Comparison of ENCODE assay signal across 13 mouse cellular contexts in the genomic region with DNA sequence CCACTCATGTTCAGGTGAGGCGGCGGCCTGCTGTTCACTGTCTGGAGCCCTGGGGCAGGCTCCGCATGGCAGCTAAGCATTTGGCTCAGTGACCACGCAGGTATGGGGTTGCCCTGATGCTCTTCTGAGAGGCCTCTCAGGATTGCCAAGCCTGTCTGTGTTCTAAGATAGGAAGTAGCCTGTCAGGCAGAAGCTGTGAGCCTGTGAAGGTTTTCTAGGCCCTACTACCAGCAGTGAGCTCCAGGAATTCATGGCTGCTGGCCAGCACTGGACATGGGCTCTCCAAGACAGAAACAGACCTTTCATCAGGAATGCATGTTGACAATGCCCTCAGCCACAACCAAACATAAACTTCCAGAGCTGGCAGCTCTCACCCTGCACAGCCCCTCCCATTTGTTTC. TPM values are rescaled to one million over a fixed set of nuclear protein-coding genes. Genes with fewer than 3 reads are reported as not detected.
DNase-seq lines count a peak whose midpoint lies in the region; ATAC-seq and TF ChIP-seq lines count a peak whose summit lies in the region.
"Had no signal": no experiment of that assay in that cellular context is flagged by ENCODE, and none has a peak within 500 bp of the region (broad histone marks: within the 10 kb centered on the region; RNA-seq: fewer than 3 reads in every experiment).

No protein-coding gene starts in this region.

- peak overlapping the region; percentile 74 for H3K27ac ChIP-seq in heart, embryonic 16.5 days (ENCODE audit: low read length)
- no peak overlapping the region for H3K27ac ChIP-seq in thymus, adult 2 months (ENCODE audit: control insufficient read depth, insufficient read depth, low read length)
- H3K27ac ChIP-seq: forebrain, embryonic 10.5 days; hindbrain, postnatal 0 days had no signal

- no peak for TF ChIP-seq CTCF in thymus, adult 2 months (IDR thresholded peaks at IDR 0.05; ENCODE audit: borderline replicate concordance, control insufficient read depth, extremely low read depth, insufficient read depth, low read length, poor library complexity)

- no peak for TF ChIP-seq POLR2A in thymus, adult 2 months (IDR thresholded peaks at IDR 0.05; ENCODE audit: control insufficient read depth, extremely low read depth, insufficient read depth, low read length, poor library complexity)

- H3K27me3 ChIP-seq in heart, embryonic 16.5 days (ENCODE audit: control insufficient read depth, insufficient read depth, low read length) = no peaks in the 10 kb centered on the region
- H3K27me3 ChIP-seq in thymus, adult 2 months (ENCODE audit: control insufficient read depth, insufficient read depth, low read length) = no peaks in the 10 kb centered on the region

- peak; percentile 76 for DNase-seq in kidney, adult 11 months
- no peak for DNase-seq in kidney, adult 9 months
- peak; percentile 29 for DNase-seq in brain, adult 2 months (ENCODE audit: low read depth, low spot score)
- DNase-seq in lung, postnatal 10 days = peak; percentile 76
- DNase-seq in left cerebral cortex, adult 8-10 months (ENCODE audit: low spot score in 2 of 2) = no peak
- DNase-seq in thymus, adult 2 months = no peak
- DNase-seq: embryo, embryonic 11 days; layer of hippocampus, adult 9-11 months; right cerebral cortex, adult 18-20 months; thymus, postnatal 25 days had no signal

- peaks cover 30% of the 10 kb centered on the region for H3K4me1 ChIP-seq in heart, embryonic 16.5 days (ENCODE audit: control insufficient read depth, insufficient read depth, low read length)
- no peaks in the 10 kb centered on the region for H3K4me1 ChIP-seq in thymus, adult 2 months (replicated peaks; ENCODE audit: control insufficient read depth, insufficient read depth, low read length)

- peak; percentile 86 for ATAC-seq in heart, embryonic 16.5 days (replicated peaks; ENCODE audit: extremely low read depth, insufficient read depth, low FRiP score)
- ATAC-seq: hindbrain, postnatal 0 days had no signal

- no peak overlapping the region for H3K9ac ChIP-seq in heart, embryonic 16.5 days (ENCODE audit: low read length)

- no peak overlapping the region for H3K4me2 ChIP-seq in heart, embryonic 16.5 days (ENCODE audit: low read depth, low read length)

- 43% methylated on average over 4 of the region's 4 CpGs for WGBS in heart, embryonic 16.5 days
- 92% methylated on average over 4 of the region's 4 CpGs for WGBS in thymus, adult 2 months

- peaks cover 30% of the 10 kb centered on the region for H3K36me3 ChIP-seq in heart, embryonic 16.5 days (ENCODE audit: control insufficient read depth, insufficient read depth)
- peaks cover 20% of the 10 kb centered on the region for H3K36me3 ChIP-seq in thymus, adult 2 months (ENCODE audit: control insufficient read depth, insufficient read depth, low read length)

- H3K4me3 ChIP-seq in heart, embryonic 16.5 days (ENCODE audit: low read length) = no peak overlapping the region
- no peak overlapping the region for H3K4me3 ChIP-seq in thymus, adult 2 months (ENCODE audit: control insufficient read depth, insufficient read depth, low read length)
- H3K4me3 ChIP-seq: forebrain, embryonic 10.5 days had no signal

- H3K9me3 ChIP-seq in heart, embryonic 16.5 days (replicated peaks; ENCODE audit: control insufficient read depth, low read length) = no peaks in the 10 kb centered on the region
- H3K9me3 ChIP-seq: forebrain, embryonic 10.5 days had no signal

RNA-seq across cellular contexts. Expression of a gene that starts 13.4 kb away (rescaled TPM):
- polyA plus RNA-seq in heart, embryonic 16.5 days (2015; fragmentation: Nextera tagmentation; extraction: Ambion mirVana) = 92.6 and 101 TPM in 2 replicates
- total RNA-seq in left cerebral cortex, adult 8-10 months (2022) = 10 to 100 TPM; 27.8 to 44.9 (median 35.4) TPM
- 33.0 and 47.7 TPM in 2 replicates for polyA plus RNA-seq in thymus, adult 2 months (2012; rRNA removed)

RNA-seq across cellular contexts. Expression of a gene that starts 13.6 kb away (rescaled TPM):
- polyA plus RNA-seq in heart, embryonic 16.5 days (2015; fragmentation: Nextera tagmentation; extraction: Ambion mirVana) = 16.3 and 16.9 TPM in 2 replicates
- 10 to 100 TPM; 15.7 to 17.7 (median 17.0) TPM for total RNA-seq in left cerebral cortex, adult 8-10 months (2022)
- 95.3 and 103 TPM in 2 replicates for polyA plus RNA-seq in thymus, adult 2 months (2012; rRNA removed)

RNA-seq across cellular contexts. Expression of a gene that starts 25.5 kb away (rescaled TPM):
- polyA plus RNA-seq in heart, embryonic 16.5 days (2015; fragmentation: Nextera tagmentation; extraction: Ambion mirVana) = 13.2 and 14.5 TPM in 2 replicates
- 10 to 100 TPM; 29.8 to 37.4 (median 32.2) TPM for total RNA-seq in left cerebral cortex, adult 8-10 months (2022)
- 10.8 and 12.4 TPM in 2 replicates for polyA plus RNA-seq in thymus, adult 2 months (2012; rRNA removed)

RNA-seq across cellular contexts. Expression of a gene that starts 39.0 kb away (rescaled TPM):
- polyA plus RNA-seq in heart, embryonic 16.5 days (2015; fragmentation: Nextera tagmentation; extraction: Ambion mirVana) = 87.3 and 93.5 TPM in 2 replicates
- total RNA-seq in left cerebral cortex, adult 8-10 months (2022) = 10 to 100 TPM; 80.0 to 98.8 (median 89.6) TPM
- polyA plus RNA-seq in thymus, adult 2 months (2012; rRNA removed) = 165 and 167 TPM in 2 replicates

Comparison
In these comparisons a context has a peak if more than half of its experiments do, and no peak if none do; other contexts are left out.
1. DNase-seq: peak in kidney, adult 11 months (single experiment), brain, adult 2 months (single experiment) and lung, postnatal 10 days (single experiment); none in kidney, adult 9 months (single experiment), left cerebral cortex, adult 8-10 months (0 of 2) and thymus, adult 2 months (single experiment).